Mouse (Mus musculus) layer of hippocampus, adult 6 months (tissue): ENCODE data around the gene Galnt5. TPM values are rescaled to one million over a fixed set of nuclear protein-coding genes. Genes with fewer than 3 reads are reported as not detected.

ENCODE experiments used
- long read RNA-seq, 2 experiments: library from polyadenylated mRNA; unstranded; transcript quantifications; one replicate each; pipeline ENCODE4 v2.0.0; 2019 to 2020
- polyA plus RNA-seq: library from polyadenylated mRNA; unstranded; fragments of <200 nt; fragmentation: Nextera tagmentation; gene quantifications from 2 replicates; pipeline ENCODE4 v1.2.3, GENCODE M21; 2021

The Galnt5 gene
- polyA plus RNA-seq = 0.05 TPM in 2 replicates
- long read RNA-seq, experiment 1 = 0 reads
- long read RNA-seq, experiment 2, partial matches to known transcripts = 0 of 1 reads
- long read RNA-seq, experiment 2, other reads (novel, unspliced or antisense) = 1 of 1 reads

GRCm38 (mm10) chr2:57997752-57998430 lies at the start of gene Galnt5:
Galnt5 (plus strand) TSS chr2:57997884.

GRCm38 (mm10) chr2:58052821-58053581 lies 55.3 kb downstream of the Galnt5 start, which contains the start of gene Ermn:
Ermn (minus strand) TSS chr2:58052864.

Other genes starting within 250 kb of the Galnt5 start
- 35.0 and 36.0 TPM in 2 replicates for gene Ermn, start 55.0 kb downstream of the Galnt5 start, polyA plus RNA-seq
- gene Cytip, start 197.6 kb downstream of the Galnt5 start, polyA plus RNA-seq = 0.10 and 0.28 TPM in 2 replicates